Mouse (Mus musculus) limb, embryonic 14.5 days (tissue): ENCODE results near the gene Uhrf2. TPM values are rescaled to one million over a fixed set of nuclear protein-coding genes. Genes with fewer than 3 reads are reported as not detected.

Experiments used
- ATAC-seq: fragments of 200-750 bp; cut with Nextera tagmentation; 2 replicates; pipeline ENCODE4 v1.8.0; 2017; ENCODE audit warnings: low read depth, moderate number of reproducible peaks, moderate TSS enrichment; ENCODE audit not compliant: low FRiP score
- DNase-seq: peaks from one replicate; pipeline ENCODE4 v3.0.0-alpha.2; 2015; ENCODE audit warnings: low spot score
- H3K27ac ChIP-seq: fragments of 300-500 bp; sonication (generic); replicated peaks from 2 replicates; pipeline ENCODE4 v1.5.1; 2014; ENCODE audit warnings: low read depth, mild to moderate bottlenecking, low read length, moderate library complexity, mixed read lengths
- H3K27me3 ChIP-seq: fragments of 300-500 bp; sonication (generic); 2 replicates; pipeline ENCODE4 v1.6.1; 2014; ENCODE audit warnings: low read length, mixed read lengths; ENCODE audit not compliant: control insufficient read depth, insufficient read depth
- H3K36me3 ChIP-seq: fragments of 300-500 bp; sonication (generic); 2 replicates; pipeline ENCODE4 v1.6.1; 2014; ENCODE audit warnings: mild to moderate bottlenecking, low read length, moderate library complexity, mixed read lengths; ENCODE audit not compliant: control insufficient read depth, insufficient read depth
- H3K4me1 ChIP-seq: fragments of 300-500 bp; sonication (generic); 2 replicates; pipeline ENCODE4 v1.6.1; 2014; ENCODE audit warnings: antibody characterized with exemption, low read length, mixed read lengths; ENCODE audit not compliant: control insufficient read depth, insufficient read depth
- H3K4me2 ChIP-seq: fragments of 300-500 bp; sonication (generic); replicated peaks from 2 replicates; pipeline ENCODE4 v1.6.1; 2014; ENCODE audit warnings: low read depth, mild to moderate bottlenecking, low read length, moderate library complexity; ENCODE audit not compliant: severe bottlenecking
- H3K4me3 ChIP-seq: fragments of 300-500 bp; sonication (generic); replicated peaks from 2 replicates; pipeline ENCODE4 v1.5.1; 2014; ENCODE audit warnings: low read length
- H3K9ac ChIP-seq: fragments of 300-500 bp; sonication (generic); 2 replicates; pipeline ENCODE4 v1.6.1; 2014; ENCODE audit warnings: mild to moderate bottlenecking, low read depth, low read length, moderate library complexity; ENCODE audit not compliant: severe bottlenecking
- H3K9me3 ChIP-seq: fragments of 300-500 bp; sonication (generic); 2 replicates; pipeline ENCODE4 v1.6.1; 2016; ENCODE audit warnings: low read length; ENCODE audit not compliant: control insufficient read depth
- POLR2A ChIP-seq: fragments of 200-500 bp; IDR thresholded peaks from 2 replicates; pipeline ENCODE4 v1.8.0; 2012; ENCODE audit warnings: inconsistent platforms, mild to moderate bottlenecking, moderate library complexity, borderline replicate concordance; ENCODE audit not compliant: insufficient read depth, insufficient read length; ENCODE audit errors: extremely low read depth
- WGBS: fragments of 180-500 bp; shearing (Covaris S2); extraction: QIAGEN DNeasy Blood & Tissue Kit; methylation state at CpG from one replicate; pipeline ENCODE4 v1.1.7; 2014; 5-methylcytosine and 5-hydroxymethylcytosine counted together
- polyA plus RNA-seq, 2 experiments: library from polyadenylated mRNA; depleted of rRNA in 1 of 2; stranded (reverse) in 1 of 2; unstranded in 1 of 2; fragments of >200 nt; fragmentation: Nextera tagmentation in 1 of 2; extraction: Ambion mirVana in 1 of 2; gene quantifications; 2 replicates each; pipeline versions ENCODE4 v1.2.1 to v1.2.3; 2012 to 2014

Uhrf2 gene
- polyA plus RNA-seq, 2 experiments, result 65.2 to 129 TPM

DNA sequence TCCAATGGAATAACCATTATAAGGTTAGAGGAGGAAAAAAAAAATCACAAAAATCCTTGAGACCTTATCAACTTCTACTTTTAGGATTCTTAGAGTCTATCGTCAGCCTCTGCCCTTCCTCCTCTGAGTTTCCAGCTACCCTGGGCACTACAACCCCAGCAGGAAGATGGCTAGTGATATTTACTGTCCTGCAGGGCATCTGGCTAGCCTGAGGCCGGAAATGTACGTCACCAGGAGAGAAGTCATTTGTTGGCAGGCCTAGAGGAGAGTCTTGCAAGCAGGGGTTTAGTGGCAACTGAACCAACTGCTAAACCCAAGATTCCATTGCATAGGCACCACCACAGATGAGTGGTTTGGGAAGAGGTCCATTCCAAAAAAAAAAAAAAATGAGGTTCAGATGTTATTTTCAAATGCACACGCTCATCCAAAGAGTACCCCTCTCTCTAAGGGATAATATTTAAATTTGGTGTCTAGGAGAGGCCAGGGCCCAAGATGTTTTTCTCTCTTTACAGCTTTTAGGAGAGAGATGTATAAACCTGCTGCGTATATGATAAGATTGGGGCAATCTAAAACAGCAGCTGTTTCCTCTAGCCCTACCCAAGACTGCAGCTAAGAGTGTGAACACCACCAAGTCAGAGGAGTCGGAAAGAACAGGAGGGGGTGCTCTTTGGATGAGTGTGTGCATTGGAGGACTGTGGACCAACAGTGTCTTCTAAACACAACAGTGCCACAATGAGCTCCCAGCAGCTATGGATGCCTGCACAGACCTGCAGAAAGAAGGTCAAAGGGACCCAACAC, 74.9 kb downstream of the Uhrf2 start:
- H3K27me3 ChIP-seq, result no peaks in the 10 kb centered on the region
- no peak for DNase-seq
- no peak for ATAC-seq
- 79% methylated on average over 6 of the region's 6 CpGs for WGBS
- H3K9me3 ChIP-seq, result no peaks in the 10 kb centered on the region
- no peak overlapping the region for H3K27ac ChIP-seq
- H3K36me3 ChIP-seq, result no peaks in the 10 kb centered on the region
- no peak overlapping the region for H3K4me2 ChIP-seq
- no peak overlapping the region for H3K9ac ChIP-seq
- H3K4me1 ChIP-seq, result no peaks in the 10 kb centered on the region
- TF ChIP-seq POLR2A, result no peak
- H3K4me3 ChIP-seq, result no peak overlapping the region

DNA sequence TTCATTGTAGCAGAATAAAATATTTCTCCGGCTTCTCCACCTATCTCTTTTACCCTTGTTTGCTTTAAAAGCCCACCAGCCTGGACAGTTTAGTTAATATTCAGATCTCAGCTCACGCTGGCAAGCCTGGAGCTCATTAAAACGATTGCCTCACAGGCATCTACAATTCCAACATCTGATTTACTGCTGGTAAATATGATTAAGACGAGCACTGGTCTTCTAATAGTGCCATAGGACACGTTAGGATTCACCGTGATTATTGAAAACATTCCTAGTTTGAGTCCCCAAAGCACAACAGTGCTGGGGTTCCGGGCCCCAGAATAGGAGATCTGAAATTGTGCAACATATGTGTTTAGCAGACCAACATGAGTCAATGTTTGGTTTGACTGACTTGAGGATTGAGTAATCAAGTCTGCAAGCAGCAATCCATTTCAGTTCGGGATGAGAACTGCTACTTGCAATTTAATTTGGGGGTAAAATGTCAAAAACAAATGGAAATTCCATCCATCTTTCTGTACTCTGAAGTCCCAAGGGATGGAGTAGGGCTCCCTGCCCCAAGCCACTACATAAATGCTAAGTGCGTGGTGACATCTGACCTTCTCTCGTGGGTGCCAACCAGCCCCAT, 77.0 kb downstream of the Uhrf2 start:
- ATAC-seq, result no peak
- no peak overlapping the region for H3K4me3 ChIP-seq
- H3K9ac ChIP-seq, result no peak overlapping the region
- H3K27me3 ChIP-seq, result no peaks in the 10 kb centered on the region
- TF ChIP-seq POLR2A, result no peak
- no peak overlapping the region for H3K27ac ChIP-seq
- no peaks in the 10 kb centered on the region for H3K4me1 ChIP-seq
- no peak for DNase-seq
- WGBS, result 42% methylated on average over 10 of the region's 10 CpGs
- H3K36me3 ChIP-seq, result no peaks in the 10 kb centered on the region
- no peak overlapping the region for H3K4me2 ChIP-seq
- no peaks in the 10 kb centered on the region for H3K9me3 ChIP-seq

DNA sequence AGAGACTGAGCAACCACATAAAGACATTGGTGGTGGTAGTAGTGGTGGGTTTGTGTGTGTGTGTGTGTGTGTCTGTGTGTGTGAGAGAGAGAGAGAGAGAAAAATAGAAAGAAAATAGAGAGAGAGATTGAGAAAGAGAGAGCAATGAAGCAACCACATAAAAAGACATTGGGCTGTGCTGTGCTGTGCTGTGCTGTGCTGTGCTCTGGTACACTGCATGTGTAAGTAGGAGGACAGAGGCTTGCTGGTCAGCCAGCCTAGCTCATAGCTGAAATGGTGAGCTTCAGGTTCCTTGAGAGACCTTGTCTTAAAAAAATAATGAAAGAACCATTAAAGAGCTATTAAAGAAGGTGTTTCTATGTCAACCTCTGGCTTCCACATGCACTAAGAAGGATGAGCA, 78.3 kb downstream of the Uhrf2 start:
- H3K4me2 ChIP-seq, result no peak overlapping the region
- H3K4me3 ChIP-seq, result no peak overlapping the region
- no peaks in the 10 kb centered on the region for H3K27me3 ChIP-seq
- TF ChIP-seq POLR2A, result no peak
- DNase-seq (no peak), ATAC-seq (no peak)
- H3K36me3 ChIP-seq, result no peaks in the 10 kb centered on the region
- H3K9me3 ChIP-seq, result no peaks in the 10 kb centered on the region
- H3K4me1 ChIP-seq, result no peaks in the 10 kb centered on the region
- no peak overlapping the region for H3K27ac ChIP-seq
- no peak overlapping the region for H3K9ac ChIP-seq

DNA sequence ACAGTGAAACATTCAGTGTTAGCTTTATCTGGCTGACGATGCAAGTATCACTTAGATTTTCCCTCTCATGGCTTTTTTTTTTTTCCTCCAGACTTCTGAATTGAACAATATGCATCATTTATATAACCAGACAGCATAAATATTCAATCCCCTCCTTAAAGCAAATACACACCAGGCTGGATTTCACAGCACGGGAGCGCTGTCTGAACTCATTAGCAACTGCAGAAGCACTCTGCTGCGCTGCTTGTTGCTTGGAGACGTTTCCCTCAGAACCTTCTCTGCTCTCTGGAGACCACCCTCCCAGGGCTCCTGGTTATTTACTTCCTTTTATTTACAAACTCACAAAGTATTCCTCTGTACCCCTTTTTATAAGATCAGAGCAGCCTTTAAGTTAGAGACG, 78.8 kb downstream of the Uhrf2 start:
- DNase-seq, result no peak
- Histone ChIP-seq H3K4me3 (no peak overlapping the region), H3K9me3 (no peaks in the 10 kb centered on the region), H3K36me3 (no peaks in the 10 kb centered on the region), H3K4me2 (no peak overlapping the region), H3K27ac (no peak overlapping the region), H3K9ac (no peak overlapping the region), H3K27me3 (no peaks in the 10 kb centered on the region), H3K4me1 (0 out of 2 replicates have a peak, but pooled peaks cover 1% of the 10 kb centered on the region)
- WGBS, result 54% methylated on average over 6 of the region's 6 CpGs
- ATAC-seq, result no peak
- TF ChIP-seq POLR2A, result no peak

DNA sequence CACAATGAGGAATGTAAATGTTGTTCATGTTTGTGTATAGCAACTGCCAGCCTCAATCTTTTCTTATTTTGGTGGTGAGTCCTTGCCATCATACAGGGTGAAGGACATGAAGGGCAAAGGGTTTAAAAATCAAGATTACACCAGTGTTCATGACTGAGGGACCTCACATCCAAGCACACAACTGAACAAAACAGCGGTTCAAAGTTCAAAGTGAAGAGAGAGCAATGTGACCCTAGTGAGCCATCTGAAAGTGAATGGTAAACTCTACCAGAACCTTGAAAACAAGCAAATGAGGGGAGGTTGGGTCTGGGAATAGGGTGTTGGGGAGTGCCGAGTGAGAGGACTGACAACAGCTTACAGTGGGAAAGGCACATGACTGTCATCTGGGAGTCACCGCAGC, 81.1 kb downstream of the Uhrf2 start:
- H3K36me3 ChIP-seq, result no peaks in the 10 kb centered on the region
- no peak for ATAC-seq
- H3K4me1 ChIP-seq, result peaks cover 7% of the 10 kb centered on the region; the same call in 1 of the 2 replicates
- H3K4me3 ChIP-seq, result no peak overlapping the region
- 91% methylated on average over 3 of the region's 3 CpGs for WGBS
- no peak overlapping the region for H3K27ac ChIP-seq
- no peaks in the 10 kb centered on the region for H3K27me3 ChIP-seq
- no peaks in the 10 kb centered on the region for H3K9me3 ChIP-seq
- H3K9ac ChIP-seq, result no peak overlapping the region
- no peak overlapping the region for H3K4me2 ChIP-seq
- TF ChIP-seq POLR2A, result no peak
- DNase-seq, result no peak
